Mouse (Mus musculus): ENCODE results near the gene Tat. TPM values are rescaled to one million over a fixed set of nuclear protein-coding genes. Genes with fewer than 3 reads are reported as not detected.

The Tat gene
- total and polyA plus RNA-seq, 3 experiments = not detected

DNA sequence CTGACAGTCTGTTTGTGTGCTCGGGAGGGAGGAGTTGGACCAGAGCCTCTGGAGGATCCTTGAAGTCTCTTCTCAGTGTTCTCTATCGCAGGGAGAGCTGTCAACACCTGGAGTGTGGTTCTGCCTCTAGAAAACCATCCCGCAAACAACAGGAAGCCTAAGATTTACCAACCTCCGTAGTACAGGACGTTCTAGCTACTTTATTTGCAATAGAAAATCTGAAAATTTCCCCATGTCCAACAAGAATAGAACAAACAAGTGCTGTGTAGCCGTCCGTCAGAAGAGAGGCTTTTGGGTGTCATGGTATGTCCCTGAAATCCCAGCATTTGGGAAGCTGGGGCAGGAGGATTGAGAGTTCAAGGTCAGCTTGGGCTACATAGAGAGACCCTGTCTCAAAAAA lies 2.5 kb upstream of the Tat start:
- TF ChIP-seq CHD1 (IDR thresholded peaks at IDR 0.05; ENCODE audit: low read depth, low read length) (no peak), UBTF (IDR thresholded peaks at IDR 0.05; ENCODE audit: borderline replicate concordance, insufficient read depth, low read depth, low read length) (no peak), E2F4 (IDR thresholded peaks at IDR 0.05; ENCODE audit: borderline replicate concordance, low read depth, low read length) (no peak), POLR2A (IDR thresholded peaks at IDR 0.05; ENCODE audit: control insufficient read depth in 1 of 2, insufficient read depth in 1 of 2, low read depth in 1 of 2, low read length in 2 of 2, poor library complexity in 1 of 2) (no peak), GABPA (IDR thresholded peaks at IDR 0.05; ENCODE audit: low read depth, low read length) (no peak), EP300 (IDR thresholded peaks at IDR 0.05; ENCODE audit: low read depth in 1 of 2, low read length in 2 of 2) (no peak), MAZ (IDR thresholded peaks at IDR 0.05; ENCODE audit: low read depth, low read length) (no peak), POLR2AphosphoS5 (IDR thresholded peaks at IDR 0.05; ENCODE audit: borderline replicate concordance, low read depth, low read length) (no peak), CTCF (IDR thresholded peaks at IDR 0.05 in 2 of 3, conservative IDR thresholded peaks at IDR 0.05 in 1 of 3; ENCODE audit: control insufficient read depth in 1 of 3, insufficient read depth in 1 of 3, low read depth in 2 of 3, low read length in 3 of 3, poor library complexity in 1 of 3, severe bottlenecking in 1 of 3) (no peak), BHLHE40 (IDR thresholded peaks at IDR 0.05; ENCODE audit: borderline replicate concordance, low read depth, low read length) (no peak), SIN3A (IDR thresholded peaks at IDR 0.05; ENCODE audit: low read length) (no peak), ELF1 (IDR thresholded peaks at IDR 0.05; ENCODE audit: low read depth, low read length) (no peak), NELFE (IDR thresholded peaks at IDR 0.05; ENCODE audit: low read depth, low read length) (no peak), TAL1 (IDR thresholded peaks at IDR 0.05; ENCODE audit: low read length) (no peak), TBP (IDR thresholded peaks at IDR 0.05; ENCODE audit: low read depth, low read length) (no peak)
- peaks cover 0 to 1% of the 10 kb centered on the region in 2 experiments; a peak in 2 of 4 replicates for H3K27me3 ChIP-seq (ENCODE audit: control insufficient read depth in 1 of 2, insufficient read depth in 2 of 2, low read length in 2 of 2)
- H3K4me3 ChIP-seq (ENCODE audit: control insufficient read depth in 1 of 2, insufficient read depth in 1 of 2, low read depth in 2 of 2, low read length in 2 of 2) = no peak overlapping the region
- no peaks in the 10 kb centered on the region for H3K79me2 ChIP-seq (ENCODE audit: control insufficient read depth, insufficient read depth, low read length, poor library complexity)
- no peak overlapping the region for H3K27ac ChIP-seq (ENCODE audit: control insufficient read depth, low read depth, low read length)
- no peaks in the 10 kb centered on the region for H3K4me1 ChIP-seq (ENCODE audit: control insufficient read depth in 1 of 2, insufficient read depth in 2 of 2, low read length in 2 of 2)
- no peaks in the 10 kb centered on the region for H3K36me3 ChIP-seq (ENCODE audit: control insufficient read depth in 1 of 2, insufficient read depth in 2 of 2, low read length in 2 of 2)
- no peak for DNase-seq (ENCODE audit: low read depth, low spot score)
- no peaks in the 10 kb centered on the region for H3K9me3 ChIP-seq (replicated peaks; ENCODE audit: insufficient read depth, low read length)
- H3K9ac ChIP-seq (ENCODE audit: control insufficient read depth, low read depth, low read length, poor library complexity, severe bottlenecking) = no peak overlapping the region

DNA sequence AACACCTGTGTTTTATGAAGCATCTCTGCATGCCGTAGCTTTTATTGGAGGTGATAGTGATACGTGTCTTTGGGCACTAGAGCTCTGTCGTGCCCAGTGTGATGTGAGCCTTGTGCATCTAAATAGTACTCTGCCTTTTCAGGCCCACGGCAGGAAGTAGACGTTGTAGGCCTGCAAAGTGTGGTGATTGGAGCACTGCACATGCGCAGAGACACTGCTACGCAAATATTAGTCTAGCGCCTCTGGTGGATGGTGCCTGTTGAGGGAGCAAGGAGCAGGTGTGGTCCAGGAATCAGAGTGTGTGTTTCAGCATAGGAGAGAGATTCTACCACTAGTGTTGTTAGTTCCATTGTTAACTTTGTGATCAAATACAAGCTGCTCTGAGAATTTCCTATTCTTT lies 1.1 kb upstream of the Tat start:
- no peaks in the 10 kb centered on the region for H3K9me3 ChIP-seq (replicated peaks; ENCODE audit: insufficient read depth, low read length)
- TF ChIP-seq ETS1 (IDR thresholded peaks at IDR 0.05; ENCODE audit: low read depth, low read length) = no peak
- TF ChIP-seq USF1 (IDR thresholded peaks at IDR 0.05; ENCODE audit: low read depth, low read length) = no peak
- TF ChIP-seq MEF2A (IDR thresholded peaks at IDR 0.05; ENCODE audit: extremely low read depth, insufficient replicate concordance, low read depth, low read length, poor library complexity, severe bottlenecking) = no peak
- no peaks in the 10 kb centered on the region for H3K4me1 ChIP-seq (ENCODE audit: control insufficient read depth in 1 of 2, insufficient read depth in 2 of 2, low read length in 2 of 2)
- no peak overlapping the region for H3K27ac ChIP-seq (ENCODE audit: control insufficient read depth, low read depth, low read length)
- no peak overlapping the region for H3K9ac ChIP-seq (ENCODE audit: control insufficient read depth, low read depth, low read length, poor library complexity, severe bottlenecking)
- no peaks in the 10 kb centered on the region for H3K79me2 ChIP-seq (ENCODE audit: control insufficient read depth, insufficient read depth, low read length, poor library complexity)
- H3K36me3 ChIP-seq (ENCODE audit: control insufficient read depth in 1 of 2, insufficient read depth in 2 of 2, low read length in 2 of 2) = no peaks in the 10 kb centered on the region
- H3K4me3 ChIP-seq (ENCODE audit: control insufficient read depth in 1 of 2, insufficient read depth in 1 of 2, low read depth in 2 of 2, low read length in 2 of 2) = no peak overlapping the region
- no peaks in the 10 kb centered on the region for H3K27me3 ChIP-seq (ENCODE audit: control insufficient read depth in 1 of 2, insufficient read depth in 2 of 2, low read length in 2 of 2)
- DNase-seq (ENCODE audit: low read depth, low spot score) = no peak
